Mouse (Mus musculus): ENCODE measurements around the gene 4430402I18Rik. TPM values are rescaled to one million over a fixed set of nuclear protein-coding genes. Genes with fewer than 3 reads are reported as not detected.

4430402I18Rik gene
- polyA plus RNA-seq, 1 experiment from 2014 or later = 0.33 TPM

GRCm38 (mm10) chr19:28991391-28991790, 23.8 kb upstream of the 4430402I18Rik start:
- H3K4me3 ChIP-seq = peak overlapping the region; percentile 99
- peaks cover 42% of the 10 kb centered on the region for H3K36me3 ChIP-seq
- H3K27me3 ChIP-seq (ENCODE audit: low read depth, poor library complexity, severe bottlenecking) = 0 out of 2 replicates have a peak, but pooled peaks cover 3% of the 10 kb centered on the region
- DNase-seq (ENCODE audit: low spot score) = no peak
- WGBS = 73% methylated on average over 5 of the region's 5 CpGs
- peaks cover 18% of the 10 kb centered on the region for H3K4me1 ChIP-seq
- H3K9me3 ChIP-seq (replicated peaks) = no peaks in the 10 kb centered on the region
- H3K27ac ChIP-seq (replicated peaks) = peak overlapping the region; percentile 95; the same call in 1 of the 2 replicates

GRCm38 (mm10) chr19:28990590-28991221, 23.1 kb upstream of the 4430402I18Rik start:
- Histone ChIP-seq H3K36me3 (peaks cover 35% of the 10 kb centered on the region), H3K27me3 (ENCODE audit: low read depth, poor library complexity, severe bottlenecking) (0 out of 2 replicates have a peak, but pooled peaks cover 3% of the 10 kb centered on the region), H3K4me1 (peaks cover 18% of the 10 kb centered on the region), H3K4me3 (peak overlapping the region; percentile 99), H3K27ac (replicated peaks) (peak overlapping the region; percentile 95), H3K9me3 (replicated peaks) (no peaks in the 10 kb centered on the region)
- no peak for DNase-seq (ENCODE audit: low spot score)
- 2% methylated on average over 41 of the region's 41 CpGs for WGBS

- peaks cover 18% of the 10 kb centered on the region for H3K4me1 ChIP-seq
- H3K27me3 ChIP-seq (ENCODE audit: low read depth, poor library complexity, severe bottlenecking) = 0 out of 2 replicates have a peak, but pooled peaks cover 3% of the 10 kb centered on the region
- WGBS = under 1% methylated on average over 37 of the region's 37 CpGs
- peak; percentile 99 for DNase-seq (ENCODE audit: low spot score)
- peak within 1 kb of the TSS; percentile 99 for H3K4me3 ChIP-seq
- H3K27ac ChIP-seq (replicated peaks) = peak within 1 kb of the TSS; percentile 95
- H3K9me3 ChIP-seq (replicated peaks) = no peaks in the 10 kb centered on the region
- H3K36me3 ChIP-seq = peaks cover 30% of the 10 kb centered on the region
Measured at GRCm38 (mm10) chr19:28990194-28990589, 22.6 kb upstream of the 4430402I18Rik start, which contains the start of gene Cdc37l1. Cdc37l1 (plus strand) TSS chr19:28990352.

- Histone ChIP-seq H3K27ac (replicated peaks) (peak overlapping the region; percentile 95), H3K4me1 (peaks cover 18% of the 10 kb centered on the region), H3K4me3 (peak overlapping the region; percentile 99), H3K9me3 (replicated peaks) (no peaks in the 10 kb centered on the region), H3K27me3 (ENCODE audit: low read depth, poor library complexity, severe bottlenecking) (0 out of 2 replicates have a peak, but pooled peaks cover 3% of the 10 kb centered on the region), H3K36me3 (peaks cover 23% of the 10 kb centered on the region)
- WGBS = 75% methylated on average over 8 of the region's 8 CpGs
- no peak for DNase-seq (ENCODE audit: low spot score)
Measured at GRCm38 (mm10) chr19:28989515-28989914, 21.9 kb upstream of the 4430402I18Rik start.

- Histone ChIP-seq H3K27ac (replicated peaks) (no peak overlapping the region), H3K4me3 (no peak overlapping the region), H3K27me3 (ENCODE audit: low read depth, poor library complexity, severe bottlenecking) (no peaks in the 10 kb centered on the region), H3K9me3 (replicated peaks) (no peaks in the 10 kb centered on the region), H3K4me1 (no peaks in the 10 kb centered on the region), H3K36me3 (no peaks in the 10 kb centered on the region)
- DNase-seq (ENCODE audit: low spot score) = no peak
- 81% methylated on average over 7 of the region's 7 CpGs for WGBS
Measured at GRCm38 (mm10) chr19:28982617-28983016, 15.0 kb upstream of the 4430402I18Rik start.

GRCm38 (mm10) chr19:28974862-28975611, 7.4 kb upstream of the 4430402I18Rik start:
- H3K27me3 ChIP-seq (ENCODE audit: low read depth, poor library complexity, severe bottlenecking) = peaks cover 21% of the 10 kb centered on the region
- no peaks in the 10 kb centered on the region for H3K36me3 ChIP-seq
- WGBS = 20% methylated on average over 35 of the region's 35 CpGs
- DNase-seq (ENCODE audit: low spot score) = peak; percentile 80
- no peaks in the 10 kb centered on the region for H3K9me3 ChIP-seq (replicated peaks)
- H3K4me3 ChIP-seq = peak overlapping the region; percentile 56
- peaks cover 9% of the 10 kb centered on the region for H3K4me1 ChIP-seq
- H3K27ac ChIP-seq (replicated peaks) = peak overlapping the region; percentile 55

GRCm38 (mm10) chr19:28970251-28970650, 2.7 kb upstream of the 4430402I18Rik start:
- Histone ChIP-seq H3K27ac (replicated peaks) (no peak overlapping the region), H3K36me3 (no peaks in the 10 kb centered on the region), H3K4me1 (peaks cover 19% of the 10 kb centered on the region), H3K27me3 (ENCODE audit: low read depth, poor library complexity, severe bottlenecking) (peaks cover 30% of the 10 kb centered on the region), H3K9me3 (replicated peaks) (no peaks in the 10 kb centered on the region), H3K4me3 (no peak overlapping the region)
- no peak for DNase-seq (ENCODE audit: low spot score)
- 73% methylated on average over 11 of the region's 11 CpGs for WGBS

GRCm38 (mm10) chr19:28969231-28969630, 1.6 kb upstream of the 4430402I18Rik start:
- no peak for DNase-seq (ENCODE audit: low spot score)
- 86% methylated on average over 5 of the region's 5 CpGs for WGBS
- no peak overlapping the region for H3K4me3 ChIP-seq
- H3K4me1 ChIP-seq = peaks cover 22% of the 10 kb centered on the region
- no peaks in the 10 kb centered on the region for H3K36me3 ChIP-seq
- no peaks in the 10 kb centered on the region for H3K9me3 ChIP-seq (replicated peaks)
- H3K27ac ChIP-seq (replicated peaks) = no peak overlapping the region
- H3K27me3 ChIP-seq (ENCODE audit: low read depth, poor library complexity, severe bottlenecking) = peaks cover 29% of the 10 kb centered on the region

GRCm38 (mm10) chr19:28968178-28968577, 578 bp upstream of the 4430402I18Rik start:
- Histone ChIP-seq H3K4me3 (no peak overlapping the region), H3K27ac (replicated peaks) (no peak overlapping the region), H3K4me1 (peaks cover 27% of the 10 kb centered on the region), H3K36me3 (no peaks in the 10 kb centered on the region), H3K9me3 (replicated peaks) (no peaks in the 10 kb centered on the region), H3K27me3 (ENCODE audit: low read depth, poor library complexity, severe bottlenecking) (peaks cover 22% of the 10 kb centered on the region)
- no peak for DNase-seq (ENCODE audit: low spot score)
- 77% methylated on average over 4 of the region's 4 CpGs for WGBS

- peaks cover 32% of the 10 kb centered on the region for H3K27me3 ChIP-seq (ENCODE audit: low read depth, poor library complexity, severe bottlenecking)
- peak overlapping the region; percentile 92 for H3K4me3 ChIP-seq
- H3K4me1 ChIP-seq = peaks cover 27% of the 10 kb centered on the region
- 6% methylated on average over 16 of the region's 16 CpGs for whole genome bisulfite sequencing
- H3K36me3 ChIP-seq = no peaks in the 10 kb centered on the region
- H3K27ac ChIP-seq (replicated peaks) = peak overlapping the region; percentile 88
- DNase-seq (ENCODE audit: low spot score) = no peak
- H3K9me3 ChIP-seq (replicated peaks) = no peaks in the 10 kb centered on the region
Measured at GRCm38 (mm10) chr19:28964552-28964903, 3.1 kb downstream of the 4430402I18Rik start.

GRCm38 (mm10) chr19:28963842-28964551, 3.6 kb downstream of the 4430402I18Rik start, which contains the start of gene Plpp6:
Plpp6 (plus strand) TSS chr19:28963953.
- under 1% methylated on average over 73 of the region's 73 CpGs for WGBS
- Histone ChIP-seq H3K4me3 (peak within 1 kb of the TSS; percentile 92), H3K27ac (replicated peaks) (peak within 1 kb of the TSS; percentile 88), H3K36me3 (no peaks in the 10 kb centered on the region), H3K27me3 (ENCODE audit: low read depth, poor library complexity, severe bottlenecking) (peaks cover 32% of the 10 kb centered on the region), H3K9me3 (replicated peaks) (no peaks in the 10 kb centered on the region), H3K4me1 (peaks cover 27% of the 10 kb centered on the region)
- peak; percentile 75 for DNase-seq (ENCODE audit: low spot score)

- peak overlapping the region; percentile 92 for H3K4me3 ChIP-seq
- peaks cover 32% of the 10 kb centered on the region for H3K27me3 ChIP-seq (ENCODE audit: low read depth, poor library complexity, severe bottlenecking)
- H3K27ac ChIP-seq (replicated peaks) = peak overlapping the region; percentile 88
- no peak for DNase-seq (ENCODE audit: low spot score)
- no peaks in the 10 kb centered on the region for H3K36me3 ChIP-seq
- H3K4me1 ChIP-seq = peaks cover 27% of the 10 kb centered on the region
- H3K9me3 ChIP-seq (replicated peaks) = no peaks in the 10 kb centered on the region
- 8% methylated on average over 4 of the region's 4 CpGs for WGBS
Measured at GRCm38 (mm10) chr19:28963513-28963841, 4.1 kb downstream of the 4430402I18Rik start.

Data from midbrain, embryonic 10.5 days (tissue).